Mouse (Mus musculus) thymus, adult 2 months (tissue): ENCODE measurements at regions not wholly inside any gene's neighbourhood (a gene's known extent, or its start where the extent isn't known, plus 50 kb on each side); places are given as distances from the start of the nearest gene placed in this dataset.

ENCODE experiments used
- CTCF ChIP-seq: fragments of 200-500 bp; IDR thresholded peaks from 2 replicates; pipeline ENCODE4 v1.5.1; 2012; ENCODE audit warnings: mild to moderate bottlenecking, control low read depth, low read length, moderate library complexity, borderline replicate concordance; ENCODE audit not compliant: control insufficient read depth, poor library complexity, insufficient read depth; ENCODE audit errors: extremely low read depth
- POLR2A ChIP-seq: fragments of 200-500 bp; IDR thresholded peaks from 2 replicates; pipeline ENCODE4 v1.6.1; 2012; ENCODE audit warnings: mild to moderate bottlenecking, low read length, control low read depth, moderate library complexity; ENCODE audit not compliant: control insufficient read depth, poor library complexity, insufficient read depth; ENCODE audit errors: extremely low read depth

GRCm38 (mm10) chr4:55976265-55976664 lies 444.0 kb upstream of the Klf4 start:
- TF ChIP-seq CTCF = no peak
- no peak for TF ChIP-seq POLR2A
